Mouse (Mus musculus) embryonic facial prominence, embryonic 11.5 days (tissue): Measurements from ENCODE around the gene Cidec. TPM values are rescaled to one million over a fixed set of nuclear protein-coding genes. Genes with fewer than 3 reads are reported as not detected.
A peak's percentile ranks its signal among the peaks of the same experiment; 100 is the strongest.

Source experiments
- ATAC-seq: fragments of 200-750 bp; cut with Nextera tagmentation; replicated peaks from 2 replicates; pipeline ENCODE4 v1.8.0; 2017; ENCODE audit warnings: low read depth; ENCODE audit not compliant: insufficient number of reproducible peaks, low FRiP score, low TSS enrichment
- DNase-seq: peaks from one replicate; pipeline ENCODE4 v3.0.0-alpha.2; 2015; ENCODE audit warnings: low spot score
- H3K27ac ChIP-seq: fragments of 300-500 bp; sonication (generic); replicated peaks from 2 replicates; pipeline ENCODE4 v1.5.1; 2014; ENCODE audit warnings: mild to moderate bottlenecking, low read depth, low read length, control low read depth
- H3K27me3 ChIP-seq: fragments of 300-500 bp; sonication (generic); 2 replicates; pipeline ENCODE4 v1.6.1; 2014; ENCODE audit warnings: mild to moderate bottlenecking, low read length, moderate library complexity, mixed read lengths; ENCODE audit not compliant: control insufficient read depth, insufficient read depth
- H3K36me3 ChIP-seq: fragments of 300-500 bp; sonication (generic); replicated peaks from 2 replicates; pipeline ENCODE4 v1.6.1; 2014; ENCODE audit warnings: low read depth, mild to moderate bottlenecking, low read length, moderate library complexity, mixed read lengths; ENCODE audit not compliant: control insufficient read depth, insufficient read depth
- H3K4me1 ChIP-seq: fragments of 300-500 bp; sonication (generic); 2 replicates; pipeline ENCODE4 v1.6.1; 2014; ENCODE audit warnings: low read length, mixed read lengths; ENCODE audit not compliant: control insufficient read depth, insufficient read depth
- H3K4me2 ChIP-seq: fragments of 300-500 bp; sonication (generic); 2 replicates; pipeline ENCODE4 v1.6.1; 2014; ENCODE audit warnings: low read depth, mild to moderate bottlenecking, control low read depth, low read length, moderate library complexity
- H3K4me3 ChIP-seq: fragments of 300-500 bp; sonication (generic); 2 replicates; pipeline ENCODE4 v1.5.1; 2014; ENCODE audit warnings: low read depth, low read length, control low read depth
- H3K9ac ChIP-seq: fragments of 300-500 bp; sonication (generic); replicated peaks from 2 replicates; pipeline ENCODE4 v1.6.1; 2014; ENCODE audit warnings: mild to moderate bottlenecking, control low read depth, low read length
- H3K9me3 ChIP-seq: fragments of 300-500 bp; sonication (generic); replicated peaks from 2 replicates; pipeline ENCODE4 v1.6.1; 2016; ENCODE audit warnings: mild to moderate bottlenecking, low read length, inconsistent platforms, mixed read lengths; ENCODE audit not compliant: control insufficient read depth
- WGBS: fragments of 180-500 bp; shearing (Covaris S2); extraction: QIAGEN DNeasy Blood & Tissue Kit; methylation state at CpG from one replicate; pipeline ENCODE4 v1.1.7; 2014; 5-methylcytosine and 5-hydroxymethylcytosine counted together
- polyA plus RNA-seq: library from polyadenylated mRNA; unstranded; fragments of >200 nt; fragmentation: Nextera tagmentation; extraction: Ambion mirVana; gene quantifications from 2 replicates; pipeline ENCODE4 v1.2.1, GENCODE M21; 2014

Gene Cidec
- polyA plus RNA-seq, 1 experiment from 2014 or later, result not detected

GRCm38 (mm10) chr6:113431801-113432200 is 3.8 kb downstream of the Cidec start:
- H3K4me1 ChIP-seq, result no peaks in the 10 kb centered on the region
- H3K27me3 ChIP-seq, result no peaks in the 10 kb centered on the region
- H3K36me3 ChIP-seq, result no peaks in the 10 kb centered on the region
- H3K9ac ChIP-seq, result no peak overlapping the region
- no peak for DNase-seq
- H3K4me3 ChIP-seq, result no peak overlapping the region
- ATAC-seq, result no peak
- H3K9me3 ChIP-seq, result no peaks in the 10 kb centered on the region
- H3K27ac ChIP-seq, result no peak overlapping the region
- WGBS, result 65% methylated on average over 3 of the region's 3 CpGs
- H3K4me2 ChIP-seq, result no peak overlapping the region

- WGBS, result 58% methylated on average over 3 of the region's 3 CpGs
- H3K27me3 ChIP-seq, result no peaks in the 10 kb centered on the region
- DNase-seq (no peak), ATAC-seq (no peak)
- no peak overlapping the region for H3K4me3 ChIP-seq
- no peaks in the 10 kb centered on the region for H3K9me3 ChIP-seq
- no peaks in the 10 kb centered on the region for H3K36me3 ChIP-seq
- H3K27ac ChIP-seq, result no peak overlapping the region
- H3K4me1 ChIP-seq, result no peaks in the 10 kb centered on the region
- no peak overlapping the region for H3K4me2 ChIP-seq
- no peak overlapping the region for H3K9ac ChIP-seq
Measured at GRCm38 (mm10) chr6:113430846-113431245, 4.7 kb downstream of the Cidec start.

DNA sequence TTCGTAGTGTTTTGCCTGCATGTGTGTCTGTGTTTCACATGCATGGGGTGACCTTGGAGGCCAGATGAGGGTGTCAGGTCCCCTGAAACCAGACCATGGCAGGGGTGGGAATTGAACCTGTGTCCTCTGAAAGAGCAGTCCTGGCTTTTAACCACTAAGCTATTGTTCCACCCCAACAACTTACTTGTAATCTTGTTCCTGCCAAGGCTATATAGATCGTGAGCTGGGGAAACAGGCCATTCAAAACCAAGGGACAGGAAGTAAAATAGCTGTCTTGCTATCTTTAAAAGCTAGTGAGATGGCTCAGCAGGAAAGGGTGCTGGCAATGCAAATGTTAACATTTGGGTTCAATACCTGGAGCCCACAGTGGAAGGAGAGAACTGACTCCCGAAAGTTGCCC is 5.6 kb downstream of the Cidec start:
- H3K9me3 ChIP-seq, result no peaks in the 10 kb centered on the region
- H3K4me1 ChIP-seq, result no peaks in the 10 kb centered on the region
- no peaks in the 10 kb centered on the region for H3K36me3 ChIP-seq
- H3K4me2 ChIP-seq, result no peak overlapping the region
- 83% methylated on average over 3 of the region's 3 CpGs for whole genome bisulfite sequencing
- no peaks in the 10 kb centered on the region for H3K27me3 ChIP-seq
- no peak overlapping the region for H3K27ac ChIP-seq
- no peak for DNase-seq
- H3K9ac ChIP-seq, result no peak overlapping the region
- no peak overlapping the region for H3K4me3 ChIP-seq
- no peak for ATAC-seq

DNA sequence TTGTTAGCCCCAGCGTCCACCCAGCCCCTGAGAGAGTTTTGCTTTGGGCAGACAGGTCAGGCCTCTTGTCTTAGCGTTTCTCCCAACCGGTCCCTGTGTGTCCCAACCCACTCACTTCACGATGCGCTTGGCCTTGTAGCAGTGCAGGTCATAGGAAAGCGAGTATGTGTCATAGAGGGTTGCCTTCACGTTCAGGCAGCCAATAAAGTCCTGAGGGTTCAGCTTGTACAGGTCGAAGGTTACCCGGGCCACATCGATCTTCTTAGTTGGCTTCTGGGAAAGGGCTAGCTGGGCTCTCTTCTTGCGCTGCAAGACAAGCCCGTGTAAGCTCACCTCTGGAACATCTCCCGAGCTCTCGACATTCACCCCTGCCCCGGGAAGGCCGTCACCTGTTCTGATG is 7.6 kb downstream of the Cidec start:
- Histone ChIP-seq H3K27ac (no peak overlapping the region), H3K27me3 (no peaks in the 10 kb centered on the region), H3K4me3 (no peak overlapping the region), H3K9ac (no peak overlapping the region), H3K9me3 (no peaks in the 10 kb centered on the region), H3K36me3 (no peaks in the 10 kb centered on the region), H3K4me2 (no peak overlapping the region), H3K4me1 (no peaks in the 10 kb centered on the region)
- WGBS, result 89% methylated on average over 16 of the region's 16 CpGs
- DNase-seq, result no peak
- no peak for ATAC-seq

DNA sequence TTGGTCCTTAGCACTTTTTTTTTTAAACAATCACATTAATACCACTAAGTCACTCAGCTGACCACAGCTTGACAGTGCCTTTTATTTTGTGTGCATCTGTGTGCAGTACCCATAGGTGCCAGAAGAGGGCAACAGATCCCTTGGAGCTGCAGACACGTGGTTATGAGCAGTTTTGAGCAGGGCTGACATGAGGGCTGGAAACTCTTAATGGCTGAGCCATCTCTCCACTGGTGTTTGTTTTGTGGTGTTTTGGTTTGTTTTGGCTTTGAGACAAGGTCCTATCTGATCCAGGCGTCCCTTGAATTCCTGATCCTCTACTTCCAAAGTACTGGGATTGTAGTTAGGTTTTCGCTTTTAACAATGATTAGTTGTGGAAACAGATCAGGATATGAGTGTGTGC is 8.2 kb downstream of the Cidec start:
- H3K9ac ChIP-seq, result no peak overlapping the region
- H3K4me2 ChIP-seq, result no peak overlapping the region
- H3K9me3 ChIP-seq, result no peaks in the 10 kb centered on the region
- H3K4me3 ChIP-seq, result no peak overlapping the region
- no peaks in the 10 kb centered on the region for H3K36me3 ChIP-seq
- no peaks in the 10 kb centered on the region for H3K4me1 ChIP-seq
- peak; percentile 54 for DNase-seq
- no peaks in the 10 kb centered on the region for H3K27me3 ChIP-seq
- ATAC-seq, result no peak
- 64% methylated on average over 3 of the region's 3 CpGs for WGBS
- H3K27ac ChIP-seq, result no peak overlapping the region

GRCm38 (mm10) chr6:113426696-113427095 is 8.9 kb downstream of the Cidec start:
- WGBS, result 95% methylated on average over 4 of the region's 4 CpGs
- no peak overlapping the region for H3K4me3 ChIP-seq
- H3K4me2 ChIP-seq, result no peak overlapping the region
- no peaks in the 10 kb centered on the region for H3K27me3 ChIP-seq
- H3K9ac ChIP-seq, result no peak overlapping the region
- H3K27ac ChIP-seq, result no peak overlapping the region
- H3K4me1 ChIP-seq, result no peaks in the 10 kb centered on the region
- no peak for DNase-seq
- no peaks in the 10 kb centered on the region for H3K9me3 ChIP-seq
- no peak for ATAC-seq
- H3K36me3 ChIP-seq, result no peaks in the 10 kb centered on the region

- no peak overlapping the region for H3K4me3 ChIP-seq
- WGBS, result 87% methylated on average over 7 of the region's 7 CpGs
- no peaks in the 10 kb centered on the region for H3K27me3 ChIP-seq
- no peak overlapping the region for H3K4me2 ChIP-seq
- no peaks in the 10 kb centered on the region for H3K4me1 ChIP-seq
- H3K9me3 ChIP-seq, result no peaks in the 10 kb centered on the region
- H3K36me3 ChIP-seq, result no peaks in the 10 kb centered on the region
- H3K9ac ChIP-seq, result no peak overlapping the region
- no peak for DNase-seq
- no peak for ATAC-seq
- H3K27ac ChIP-seq, result no peak overlapping the region
Measured at GRCm38 (mm10) chr6:113424187-113424586, 11.4 kb downstream of the Cidec start.

DNA sequence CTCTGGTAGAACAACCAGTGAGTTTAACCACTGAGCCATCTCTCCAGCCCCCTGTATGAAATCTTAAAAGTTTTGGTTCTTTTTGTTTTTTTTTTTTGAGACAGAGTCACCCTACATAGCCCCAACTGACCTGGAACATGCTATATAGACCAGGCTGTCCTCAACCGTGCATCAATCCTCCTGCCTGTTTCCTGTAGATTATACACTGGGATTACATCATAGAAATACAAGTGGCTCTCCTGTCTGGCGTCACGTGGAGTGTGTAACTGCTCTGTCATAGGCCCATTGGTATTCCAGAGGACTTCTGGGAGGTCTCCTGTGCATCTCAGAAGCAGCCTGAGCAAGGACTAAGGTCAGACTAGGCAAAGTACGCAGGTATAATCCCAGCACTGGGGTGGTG is 12.6 kb downstream of the Cidec start:
- H3K27ac ChIP-seq, result no peak overlapping the region
- 73% methylated on average over 4 of the region's 4 CpGs for WGBS

More for the DNA sequence above, 12.6 kb downstream of the Cidec start:
- Histone ChIP-seq H3K4me3 (no peak overlapping the region), H3K9ac (no peak overlapping the region), H3K9me3 (no peaks in the 10 kb centered on the region), H3K4me1 (peaks cover 3% of the 10 kb centered on the region; the same call in 1 of the 2 replicates), H3K36me3 (no peaks in the 10 kb centered on the region), H3K4me2 (no peak overlapping the region), H3K27me3 (no peaks in the 10 kb centered on the region)
- ATAC-seq (no peak), DNase-seq (no peak)
